Mouse (Mus musculus) liver, embryonic 14.5 days (tissue): ENCODE measurements around the gene 0610030E20Rik.

Source experiments
- CTCF ChIP-seq: IDR thresholded peaks from 2 replicates; pipeline ENCODE4 v1.5.1; 2016; ENCODE audit warnings: antibody characterized with exemption, low read depth, control low read depth
- EP300 ChIP-seq: IDR thresholded peaks from 2 replicates; pipeline ENCODE4 v1.6.1; 2016; ENCODE audit warnings: antibody characterized with exemption, low read depth

DNA sequence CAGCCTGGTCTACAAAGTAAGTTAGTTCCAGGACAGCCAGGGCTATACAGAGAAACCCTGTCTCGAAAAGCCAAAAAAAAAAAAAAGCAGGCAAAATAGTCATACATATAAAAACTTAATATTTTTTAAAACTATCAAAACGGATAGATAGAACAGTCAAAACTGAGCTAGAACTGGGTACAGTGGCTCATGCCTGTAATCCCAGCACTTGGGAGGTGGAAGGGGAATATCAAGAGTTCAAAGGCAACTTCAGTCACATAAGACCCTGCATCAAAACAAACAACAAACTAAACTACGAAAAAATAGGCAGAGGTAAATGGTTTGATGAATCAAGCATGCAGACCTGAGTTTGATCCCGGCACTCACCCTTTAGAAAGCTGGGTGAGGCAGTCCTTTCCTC lies 17.0 kb upstream of the 0610030E20Rik start:
- TF ChIP-seq CTCF = no peak
- TF ChIP-seq EP300 = no peak
